Mouse (Mus musculus): ENCODE measurements around the gene Olfr520. TPM values are rescaled to one million over a fixed set of nuclear protein-coding genes. Genes with fewer than 3 reads are reported as not detected.
"Not testable (repeated sequence)": the region's sequence is repeated elsewhere in the genome, so short reads cannot be mapped to it uniquely, and the experiment has no call there.

Olfr520 gene
- polyA plus RNA-seq, 1 experiment from 2014 or later, result not detected

- 92% methylated on average over 9 of the region's 9 CpGs for WGBS
- H3K36me3 ChIP-seq (ENCODE audit: control insufficient read depth, insufficient read depth, low read length); H3K9me3 ChIP-seq (ENCODE audit: control insufficient read depth, low read length); H3K27ac ChIP-seq (replicated peaks; ENCODE audit: low read depth, low read length); H3K9ac ChIP-seq (ENCODE audit: low read depth, low read length); ATAC-seq (ENCODE audit: low read depth); DNase-seq (ENCODE audit: low spot score); H3K4me2 ChIP-seq (ENCODE audit: low read depth, low read length); H3K4me1 ChIP-seq (ENCODE audit: control insufficient read depth, insufficient read depth, low read length); H3K4me3 ChIP-seq (ENCODE audit: low read depth, low read length); H3K27me3 ChIP-seq (replicated peaks; ENCODE audit: control insufficient read depth, insufficient read depth, low read length): not testable (repeated sequence)
Measured at GRCm38 (mm10) chr7:99735491-99735890, 5.4 kb downstream of the Olfr520 start.

- DNase-seq (ENCODE audit: low spot score), result no peak
- no peak overlapping the region for H3K27ac ChIP-seq (replicated peaks; ENCODE audit: low read depth, low read length)
- no peak for ATAC-seq (ENCODE audit: low read depth)
- H3K27me3 ChIP-seq (replicated peaks; ENCODE audit: control insufficient read depth, insufficient read depth, low read length), result no peaks in the 10 kb centered on the region
- no peak overlapping the region for H3K4me2 ChIP-seq (ENCODE audit: low read depth, low read length)
- WGBS, result 60% methylated on average over 9 of the region's 9 CpGs
- H3K4me3 ChIP-seq (ENCODE audit: low read depth, low read length), result no peak overlapping the region
- H3K9me3 ChIP-seq (ENCODE audit: control insufficient read depth, low read length), result no peaks in the 10 kb centered on the region
- no peaks in the 10 kb centered on the region for H3K36me3 ChIP-seq (ENCODE audit: control insufficient read depth, insufficient read depth, low read length)
- H3K4me1 ChIP-seq (ENCODE audit: control insufficient read depth, insufficient read depth, low read length), result peaks cover 3% of the 10 kb centered on the region; the same call in 1 of the 2 replicates
- H3K9ac ChIP-seq (ENCODE audit: low read depth, low read length), result no peak overlapping the region
Measured at GRCm38 (mm10) chr7:99739276-99739675, 9.2 kb downstream of the Olfr520 start.

- no peak within 1 kb of the TSS for H3K4me2 ChIP-seq (ENCODE audit: low read depth, low read length)
- ATAC-seq (ENCODE audit: low read depth) (no peak), DNase-seq (ENCODE audit: low spot score) (no peak)
- no peak within 1 kb of the TSS for H3K4me3 ChIP-seq (ENCODE audit: low read depth, low read length)
- WGBS, result 89% methylated on average over 2 of the region's 2 CpGs
- H3K27me3 ChIP-seq (replicated peaks; ENCODE audit: control insufficient read depth, insufficient read depth, low read length), result no peaks in the 10 kb centered on the region
- H3K4me1 ChIP-seq (ENCODE audit: control insufficient read depth, insufficient read depth, low read length), result no peaks in the 10 kb centered on the region
- H3K9ac ChIP-seq (ENCODE audit: low read depth, low read length), result no peak within 1 kb of the TSS
- H3K36me3 ChIP-seq (ENCODE audit: control insufficient read depth, insufficient read depth, low read length), result no peaks in the 10 kb centered on the region
- peaks cover 28% of the 10 kb centered on the region for H3K9me3 ChIP-seq (ENCODE audit: control insufficient read depth, low read length)
- H3K27ac ChIP-seq (replicated peaks; ENCODE audit: low read depth, low read length), result no peak within 1 kb of the TSS
Measured at GRCm38 (mm10) chr7:99763207-99763606, 33.1 kb downstream of the Olfr520 start, which contains the start of gene Olfr521. Gene Olfr521 (plus strand): TSS chr7:99763507.

GRCm38 (mm10) chr7:99781385-99781784 is 51.3 kb downstream of the Olfr520 start:
- H3K27me3 ChIP-seq (replicated peaks; ENCODE audit: control insufficient read depth, insufficient read depth, low read length), result no peaks in the 10 kb centered on the region
- no peak for ATAC-seq (ENCODE audit: low read depth)
- no peaks in the 10 kb centered on the region for H3K9me3 ChIP-seq (ENCODE audit: control insufficient read depth, low read length)
- 76% methylated on average over 5 of the region's 5 CpGs for WGBS
- H3K4me1 ChIP-seq (ENCODE audit: control insufficient read depth, insufficient read depth, low read length), result no peaks in the 10 kb centered on the region
- H3K4me3 ChIP-seq (ENCODE audit: low read depth, low read length), result no peak overlapping the region
- no peaks in the 10 kb centered on the region for H3K36me3 ChIP-seq (ENCODE audit: control insufficient read depth, insufficient read depth, low read length)
- no peak overlapping the region for H3K9ac ChIP-seq (ENCODE audit: low read depth, low read length)
- H3K4me2 ChIP-seq (ENCODE audit: low read depth, low read length), result no peak overlapping the region
- no peak for DNase-seq (ENCODE audit: low spot score)
- H3K27ac ChIP-seq (replicated peaks; ENCODE audit: low read depth, low read length), result no peak overlapping the region

GRCm38 (mm10) chr7:99781916-99782315 is 51.8 kb downstream of the Olfr520 start:
- Histone ChIP-seq H3K4me1 (ENCODE audit: control insufficient read depth, insufficient read depth, low read length) (no peaks in the 10 kb centered on the region), H3K9me3 (ENCODE audit: control insufficient read depth, low read length) (no peaks in the 10 kb centered on the region), H3K27ac (replicated peaks; ENCODE audit: low read depth, low read length) (no peak overlapping the region), H3K36me3 (ENCODE audit: control insufficient read depth, insufficient read depth, low read length) (no peaks in the 10 kb centered on the region), H3K4me3 (ENCODE audit: low read depth, low read length) (no peak overlapping the region), H3K4me2 (ENCODE audit: low read depth, low read length) (no peak overlapping the region), H3K27me3 (replicated peaks; ENCODE audit: control insufficient read depth, insufficient read depth, low read length) (no peaks in the 10 kb centered on the region), H3K9ac (ENCODE audit: low read depth, low read length) (no peak overlapping the region)
- WGBS, result 73% methylated on average over 2 of the region's 2 CpGs
- no peak for DNase-seq (ENCODE audit: low spot score)
- no peak for ATAC-seq (ENCODE audit: low read depth)

- DNase-seq (ENCODE audit: low spot score) (no peak), ATAC-seq (ENCODE audit: low read depth) (no peak)
- H3K4me3 ChIP-seq (ENCODE audit: low read depth, low read length), result no peak overlapping the region
- 0 out of 2 replicates have a peak, but pooled peaks cover 6% of the 10 kb centered on the region for H3K4me1 ChIP-seq (ENCODE audit: control insufficient read depth, insufficient read depth, low read length)
- H3K36me3 ChIP-seq (ENCODE audit: control insufficient read depth, insufficient read depth, low read length), result no peaks in the 10 kb centered on the region
- H3K9me3 ChIP-seq (ENCODE audit: control insufficient read depth, low read length), result no peaks in the 10 kb centered on the region
- 76% methylated on average over 7 of the region's 7 CpGs for WGBS
- no peak overlapping the region for H3K9ac ChIP-seq (ENCODE audit: low read depth, low read length)
- no peak overlapping the region for H3K4me2 ChIP-seq (ENCODE audit: low read depth, low read length)
- no peaks in the 10 kb centered on the region for H3K27me3 ChIP-seq (replicated peaks; ENCODE audit: control insufficient read depth, insufficient read depth, low read length)
- no peak overlapping the region for H3K27ac ChIP-seq (replicated peaks; ENCODE audit: low read depth, low read length)
Measured at GRCm38 (mm10) chr7:99783421-99783820, 53.3 kb downstream of the Olfr520 start.

- Histone ChIP-seq H3K36me3 (ENCODE audit: control insufficient read depth, insufficient read depth, low read length) (no peaks in the 10 kb centered on the region), H3K4me1 (ENCODE audit: control insufficient read depth, insufficient read depth, low read length) (0 out of 2 replicates have a peak, but pooled peaks cover 9% of the 10 kb centered on the region), H3K27ac (replicated peaks; ENCODE audit: low read depth, low read length) (no peak overlapping the region), H3K9ac (ENCODE audit: low read depth, low read length) (no peak overlapping the region), H3K9me3 (ENCODE audit: control insufficient read depth, low read length) (no peaks in the 10 kb centered on the region), H3K27me3 (replicated peaks; ENCODE audit: control insufficient read depth, insufficient read depth, low read length) (no peaks in the 10 kb centered on the region), H3K4me3 (ENCODE audit: low read depth, low read length) (no peak overlapping the region), H3K4me2 (ENCODE audit: low read depth, low read length) (no peak overlapping the region)
- 93% methylated on average over 3 of the region's 3 CpGs for WGBS
- ATAC-seq (ENCODE audit: low read depth), result no peak
- no peak for DNase-seq (ENCODE audit: low spot score)
Measured at GRCm38 (mm10) chr7:99785553-99785952, 55.5 kb downstream of the Olfr520 start.

Other genes starting within 250 kb of the Olfr520 start
- gene Rps3, start 246.5 kb upstream of the Olfr520 start, polyA plus RNA-seq (2014; fragmentation: Nextera tagmentation; extraction: Ambion mirVana), result 876 and 912 TPM in 2 replicates
- gene Arrb1, start 194.8 kb upstream of the Olfr520 start, polyA plus RNA-seq (2014; fragmentation: Nextera tagmentation; extraction: Ambion mirVana), result 2.8 and 3.8 TPM in 2 replicates
- gene Tpbgl, start 103.2 kb upstream of the Olfr520 start, polyA plus RNA-seq (2014; fragmentation: Nextera tagmentation; extraction: Ambion mirVana), result 2.0 and 2.5 TPM in 2 replicates
- 3.9 TPM in 2 replicates for gene Slco2b1, start 18.9 kb upstream of the Olfr520 start, polyA plus RNA-seq (2014; fragmentation: Nextera tagmentation; extraction: Ambion mirVana)
- not detected in 2 replicates for gene Olfr521, start 33.2 kb downstream of the Olfr520 start, polyA plus RNA-seq (2014; fragmentation: Nextera tagmentation; extraction: Ambion mirVana)
- 1.7 and 1.9 TPM in 2 replicates for gene Neu3, start 98.1 kb downstream of the Olfr520 start, polyA plus RNA-seq (2014; fragmentation: Nextera tagmentation; extraction: Ambion mirVana)
- gene Xrra1, start 128.8 kb downstream of the Olfr520 start, polyA plus RNA-seq (2014; fragmentation: Nextera tagmentation; extraction: Ambion mirVana), result 0.42 and 0.55 TPM in 2 replicates
- gene Spcs2, start 133.2 kb downstream of the Olfr520 start, polyA plus RNA-seq (2014; fragmentation: Nextera tagmentation; extraction: Ambion mirVana), result 290 and 303 TPM in 2 replicates